Mouse (Mus musculus) left cerebral cortex, adult 11 months (tissue): ENCODE data around the gene Col6a6.
"Not testable (repeated sequence)": the region's sequence is repeated elsewhere in the genome, so short reads cannot be mapped to it uniquely, and the experiment has no call there.

Experiments
- DNase-seq: peaks from one replicate; pipeline ENCODE4 v3.0.0; 2022; ENCODE audit warnings: low spot score

Col6a6 gene

DNA sequence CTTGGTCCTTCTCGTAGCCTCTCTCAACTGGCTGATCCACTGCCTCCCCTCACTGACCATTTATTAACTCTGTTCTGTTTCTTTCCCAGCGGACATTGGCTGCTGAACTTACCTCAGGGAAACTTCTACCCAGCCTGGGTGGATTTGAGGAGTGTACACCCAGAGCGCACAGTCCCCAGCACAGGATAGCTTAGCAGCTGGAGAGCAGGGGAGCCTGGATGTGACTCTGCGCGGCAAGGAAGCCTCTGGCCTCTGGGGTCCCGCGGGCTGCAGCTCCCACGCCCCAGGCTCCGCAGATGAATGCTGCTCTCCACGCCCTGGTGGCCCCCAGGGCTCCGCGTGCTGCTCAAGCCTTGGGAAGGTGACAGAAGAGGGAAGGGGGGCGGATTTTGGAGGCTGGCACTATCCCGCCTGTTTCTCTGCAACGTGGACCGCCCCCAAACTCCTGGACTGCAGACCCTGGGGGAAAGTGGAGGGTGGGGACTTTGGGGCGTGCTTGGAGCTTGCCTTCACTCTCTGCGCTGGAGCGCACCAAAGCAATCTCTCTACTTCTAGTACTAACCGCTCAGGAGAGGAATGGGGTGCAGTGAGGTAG lies at the start of gene Col6a6:
Col6a6 (minus strand) TSS at position 370 of the 595 bp plus-strand sequence.
- DNase-seq: no peak

DNA sequence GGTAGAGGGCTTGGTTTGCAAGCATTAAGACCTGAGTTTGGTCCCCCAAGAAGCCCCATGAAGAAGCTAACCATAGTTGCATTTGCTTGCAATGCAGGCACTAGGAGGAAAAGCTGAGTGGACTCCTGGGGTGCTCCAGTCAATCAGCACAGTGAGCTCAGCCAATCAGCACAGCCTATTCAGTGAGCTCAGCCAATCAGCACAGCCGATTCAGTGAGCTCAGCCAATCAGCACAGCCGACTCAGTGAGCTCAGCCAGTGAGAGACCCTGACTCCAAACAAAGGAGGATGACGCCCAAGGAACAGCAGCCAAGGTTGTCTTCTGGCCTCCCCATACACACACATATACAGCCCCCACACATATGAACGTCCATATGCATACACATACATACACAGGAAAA lies 48.2 kb upstream of the Col6a6 start:
- DNase-seq: no peak

DNA sequence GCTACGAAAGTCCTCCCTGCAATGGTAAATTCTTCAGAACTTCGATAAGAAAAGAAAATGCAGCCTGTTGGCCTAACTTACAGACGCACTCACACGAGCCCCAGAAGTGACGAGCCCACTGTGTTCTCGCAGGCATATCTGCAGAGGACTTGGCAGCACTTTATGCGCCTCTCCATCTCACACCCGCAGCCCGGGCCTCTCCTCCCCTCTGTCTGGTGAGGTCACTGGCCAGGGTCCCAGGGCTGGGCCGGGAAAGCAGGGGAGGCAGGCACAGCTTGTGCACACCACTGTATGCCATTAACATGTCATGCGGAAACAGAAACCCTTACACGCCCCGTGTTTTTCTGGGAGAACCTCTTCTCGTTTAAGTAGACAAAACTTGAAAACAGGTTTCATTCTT lies 43.7 kb upstream of the Col6a6 start:
- no peak for DNase-seq

DNA sequence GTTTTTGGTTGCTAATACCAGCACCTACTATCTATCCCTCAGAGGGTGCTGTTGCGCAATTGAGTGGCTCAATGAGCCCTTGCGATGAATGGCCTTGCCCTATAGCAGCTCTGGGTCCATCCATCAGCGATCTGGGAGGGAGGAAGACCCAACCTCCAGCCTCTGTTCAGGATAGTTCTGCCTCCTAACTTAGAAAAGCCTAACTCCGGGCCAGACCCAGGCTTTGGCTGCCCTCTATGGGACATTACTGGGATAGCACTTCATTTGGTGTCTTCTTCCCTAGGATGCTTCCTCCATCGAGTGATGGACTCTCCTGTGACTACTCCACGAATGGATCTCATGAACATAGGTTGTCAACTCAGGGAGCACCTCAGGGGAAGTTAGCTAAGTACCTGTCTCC lies 29.8 kb upstream of the Col6a6 start:
- peak; percentile 35 for DNase-seq

DNA sequence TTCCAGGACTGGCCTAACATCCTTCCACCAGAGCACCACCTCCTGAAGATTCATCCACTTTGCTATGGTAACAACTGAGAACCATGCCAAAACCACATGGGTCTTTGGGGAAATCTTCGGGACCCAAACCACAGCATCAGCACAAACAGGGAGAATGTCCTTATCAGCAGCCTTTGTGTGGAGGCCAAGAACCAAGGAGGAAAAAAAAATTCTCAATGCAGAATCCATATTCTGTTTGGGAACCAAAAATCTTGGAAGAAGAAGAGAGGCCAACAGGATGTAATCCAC lies 24.8 kb upstream of the Col6a6 start:
- DNase-seq: no peak

DNA sequence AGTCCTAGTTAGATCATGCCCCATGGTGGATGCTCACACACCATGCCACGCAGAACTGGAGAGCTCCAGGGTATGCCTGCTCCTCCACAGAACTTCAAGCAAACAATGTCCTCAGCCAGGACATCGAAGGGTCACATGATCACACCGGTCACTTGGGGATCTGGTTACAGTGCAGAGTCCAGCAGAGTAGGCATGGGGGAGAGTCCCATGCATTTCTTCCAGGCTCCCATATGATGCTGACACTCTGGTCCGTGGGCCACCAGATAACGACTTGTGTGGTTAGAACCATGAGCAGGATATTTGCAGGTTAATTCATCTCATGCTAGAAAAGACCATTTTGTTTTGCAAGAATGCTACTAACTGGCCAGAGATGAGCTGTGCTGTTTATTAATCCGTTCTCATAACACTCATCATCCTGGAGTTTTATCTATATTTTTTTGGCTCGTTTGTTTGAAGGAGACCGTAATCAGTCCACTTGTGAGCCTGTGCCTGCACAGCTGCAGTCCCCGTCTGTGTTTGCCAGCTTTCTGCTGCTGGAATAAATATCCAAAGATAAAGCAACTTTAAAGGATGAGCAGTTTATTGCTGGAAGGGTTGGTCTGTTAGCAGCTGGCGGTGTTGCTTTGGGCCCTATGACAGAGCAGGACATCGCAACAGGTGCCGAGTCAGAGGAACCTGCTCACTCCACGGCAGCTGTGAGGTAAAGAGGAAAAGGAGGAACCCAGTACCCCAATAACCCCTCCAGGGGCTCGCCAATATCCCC lies 24.2 kb upstream of the Col6a6 start:
- no peak for DNase-seq

DNA sequence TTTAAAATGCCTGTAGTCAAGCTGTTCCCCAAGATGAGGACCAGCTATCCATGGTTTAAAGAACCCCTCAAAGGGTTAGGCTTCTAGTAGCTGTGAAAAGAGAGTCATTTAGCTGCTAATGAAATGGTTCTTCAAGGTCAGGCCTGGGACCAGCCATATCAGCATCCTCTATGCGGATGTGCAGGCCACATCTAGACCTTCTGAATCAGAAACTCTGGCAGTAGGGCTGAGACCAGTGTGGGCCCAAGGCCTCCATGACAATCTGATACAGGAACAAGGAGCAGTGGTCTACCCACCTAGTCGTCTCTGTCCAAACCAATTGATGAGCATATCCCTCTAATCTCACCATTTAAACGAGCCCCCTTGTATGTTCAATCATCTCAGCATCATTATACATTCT lies 23.1 kb upstream of the Col6a6 start:
- no peak for DNase-seq

DNA sequence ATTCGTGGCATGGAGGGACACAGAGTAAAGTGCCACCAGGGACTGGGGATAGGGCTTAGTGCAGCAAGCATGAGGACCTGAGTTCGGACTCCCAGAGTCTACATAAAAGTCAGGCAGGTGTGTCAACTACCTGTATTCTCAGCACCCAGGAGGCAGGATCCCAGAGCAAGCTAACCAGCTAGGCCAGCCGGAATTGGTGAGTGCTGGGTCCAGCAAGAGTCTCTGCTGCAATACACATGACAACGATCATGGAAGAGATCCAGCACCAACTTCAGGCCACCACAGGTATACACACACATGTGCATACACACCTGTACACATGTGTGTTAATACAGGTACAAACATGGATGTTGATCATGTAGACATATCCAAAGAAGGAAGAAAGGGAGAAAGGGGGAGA lies 20.4 kb upstream of the Col6a6 start:
- DNase-seq: no peak

DNA sequence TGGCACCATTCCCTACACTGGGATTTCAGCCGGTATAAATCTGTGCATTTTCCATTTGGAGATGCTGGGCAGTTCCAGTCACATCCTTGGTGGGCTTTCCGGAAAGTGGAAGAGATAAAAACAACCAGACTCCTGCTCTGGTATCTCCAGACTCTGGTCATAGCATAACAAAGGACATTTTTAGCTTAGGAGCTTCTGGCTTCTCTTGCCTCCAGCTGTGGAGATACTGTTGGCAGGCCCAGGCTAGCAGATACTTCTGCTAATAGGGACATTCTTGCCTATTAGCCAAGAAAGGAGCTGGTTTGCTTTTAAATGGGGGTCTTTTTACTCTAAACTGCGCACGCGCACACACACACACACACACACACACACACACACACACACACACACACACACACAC lies 19.3 kb upstream of the Col6a6 start:
- no peak for DNase-seq

DNA sequence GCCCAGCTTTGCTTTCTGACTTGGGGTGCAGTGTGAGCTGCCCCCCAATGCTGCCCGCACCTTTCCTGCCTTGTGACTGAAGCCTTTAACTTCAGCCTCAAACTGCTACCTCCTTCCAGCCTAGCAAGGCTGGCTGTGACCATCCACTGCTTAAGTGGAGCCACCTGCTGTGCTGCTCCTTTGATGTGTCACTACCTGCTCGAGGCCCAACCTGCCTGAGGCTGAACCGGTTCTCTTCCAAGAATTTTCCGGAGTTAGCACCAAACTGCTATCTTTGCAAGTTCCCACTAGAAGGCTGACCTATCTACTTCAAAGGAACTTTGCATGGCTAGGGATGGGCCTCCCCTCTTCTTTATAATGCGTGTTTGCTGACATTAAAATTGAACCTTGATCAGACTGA lies 13.4 kb upstream of the Col6a6 start:
- not testable (repeated sequence) for DNase-seq

DNA sequence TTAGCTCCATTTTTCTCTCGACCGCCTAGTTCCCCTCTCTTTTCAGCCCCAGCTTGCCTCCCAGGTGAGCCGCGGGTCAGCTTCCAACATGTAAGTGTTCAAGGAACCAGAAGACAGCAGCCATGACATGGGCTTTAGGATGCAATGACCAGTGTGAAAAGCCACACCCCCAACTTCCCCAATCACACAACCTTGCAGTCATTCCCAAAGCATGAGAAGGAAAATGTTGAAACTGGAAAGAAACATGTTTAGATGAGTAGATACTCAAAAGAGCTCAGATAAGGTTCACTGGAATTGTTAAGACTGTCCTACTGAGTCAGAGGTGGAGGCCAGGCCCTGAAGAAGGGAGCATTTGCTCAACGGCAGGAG lies 11.2 kb upstream of the Col6a6 start:
- DNase-seq: no peak

DNA sequence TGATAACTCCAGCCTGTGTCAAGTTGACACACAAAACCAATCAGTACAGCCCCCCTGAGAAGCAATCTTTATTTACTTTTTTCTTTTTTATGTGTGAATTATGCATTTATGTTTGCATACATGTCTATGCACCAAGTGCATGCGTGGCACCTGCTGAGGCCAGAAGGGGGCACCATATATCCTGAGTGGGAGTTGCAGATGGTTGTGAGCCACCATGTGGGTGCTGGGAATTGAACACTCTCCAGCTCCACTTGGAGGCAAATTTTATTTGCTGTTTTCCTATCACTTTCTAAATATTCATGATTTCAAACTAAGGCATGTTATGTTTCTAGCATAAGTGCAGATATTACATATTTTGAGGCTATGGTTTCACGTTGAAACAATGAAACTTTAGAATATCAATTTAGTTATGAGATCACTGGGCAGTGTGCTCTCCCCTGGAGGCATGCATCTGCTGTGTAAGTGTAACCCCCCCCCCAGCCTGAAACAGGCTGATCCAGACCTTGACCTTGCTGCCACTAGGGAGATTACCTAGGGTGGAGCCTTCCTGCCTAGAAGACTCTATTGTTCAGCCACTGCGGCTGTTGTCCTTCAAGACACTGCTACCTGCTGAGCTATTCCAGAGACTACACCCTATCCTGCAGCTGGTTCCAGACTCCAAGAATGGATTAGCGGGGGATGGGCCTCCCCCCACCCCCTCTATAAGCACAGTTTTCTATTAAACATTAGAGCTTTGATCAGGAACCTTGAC lies 10.6 kb upstream of the Col6a6 start:
- DNase-seq: no peak

DNA sequence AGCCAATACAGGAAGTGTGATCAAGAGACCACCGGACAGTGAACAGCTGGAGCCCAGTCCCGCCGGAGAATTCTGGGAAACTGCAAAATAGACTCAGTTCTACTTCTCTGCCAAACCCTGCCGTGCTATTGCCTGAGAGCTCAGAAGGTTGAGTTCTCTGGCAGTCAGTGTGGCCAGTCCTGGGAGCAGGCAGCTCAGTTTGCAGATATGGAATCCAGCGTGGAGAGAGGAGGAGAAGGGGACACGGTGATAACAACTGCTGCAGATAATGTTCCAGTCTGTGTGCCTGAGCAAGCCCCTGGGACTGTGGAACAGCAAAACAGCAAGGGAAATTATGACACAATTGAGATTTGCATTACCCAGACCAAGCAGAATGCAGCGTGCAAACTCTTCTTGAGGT lies 7.6 kb upstream of the Col6a6 start:
- no peak for DNase-seq

DNA sequence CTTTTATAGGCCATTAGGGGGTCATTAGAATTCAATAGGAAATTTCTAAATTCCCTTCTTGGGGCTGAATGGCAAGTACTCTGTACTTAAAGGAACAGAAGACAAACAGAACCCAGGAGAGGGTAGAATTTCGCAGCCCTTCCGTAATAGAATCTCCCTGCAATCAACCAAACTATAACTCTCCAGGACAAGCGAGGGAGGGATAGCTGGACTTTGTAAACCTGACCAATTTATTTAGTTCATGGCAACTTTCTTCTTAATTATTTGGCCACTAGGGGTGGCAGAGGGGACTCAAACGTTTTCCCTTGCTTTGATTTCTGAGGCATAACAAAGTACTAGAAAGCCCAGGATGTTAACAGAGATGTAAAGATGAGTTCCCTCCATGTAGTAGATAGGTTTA lies 6.8 kb upstream of the Col6a6 start:
- no peak for DNase-seq

DNA sequence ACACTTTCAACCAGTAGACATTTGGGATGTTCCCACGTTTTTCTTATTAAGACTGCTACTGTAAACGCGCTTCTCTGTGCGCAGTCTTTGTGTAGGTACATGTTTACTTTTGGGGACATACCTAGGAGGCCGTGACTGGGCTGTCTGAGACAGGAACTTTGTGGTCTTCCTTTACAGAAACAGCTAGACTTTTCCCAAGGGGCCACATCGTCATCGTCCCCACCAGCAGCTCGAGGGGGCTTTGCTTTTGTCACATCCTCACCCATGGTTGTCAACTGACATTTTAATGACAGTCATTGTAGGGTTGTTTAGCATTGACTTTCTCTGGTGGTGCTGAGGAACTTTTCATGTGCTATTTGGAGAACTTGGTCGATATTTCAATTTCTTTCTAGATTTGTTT lies 3.3 kb upstream of the Col6a6 start:
- no peak for DNase-seq

DNA sequence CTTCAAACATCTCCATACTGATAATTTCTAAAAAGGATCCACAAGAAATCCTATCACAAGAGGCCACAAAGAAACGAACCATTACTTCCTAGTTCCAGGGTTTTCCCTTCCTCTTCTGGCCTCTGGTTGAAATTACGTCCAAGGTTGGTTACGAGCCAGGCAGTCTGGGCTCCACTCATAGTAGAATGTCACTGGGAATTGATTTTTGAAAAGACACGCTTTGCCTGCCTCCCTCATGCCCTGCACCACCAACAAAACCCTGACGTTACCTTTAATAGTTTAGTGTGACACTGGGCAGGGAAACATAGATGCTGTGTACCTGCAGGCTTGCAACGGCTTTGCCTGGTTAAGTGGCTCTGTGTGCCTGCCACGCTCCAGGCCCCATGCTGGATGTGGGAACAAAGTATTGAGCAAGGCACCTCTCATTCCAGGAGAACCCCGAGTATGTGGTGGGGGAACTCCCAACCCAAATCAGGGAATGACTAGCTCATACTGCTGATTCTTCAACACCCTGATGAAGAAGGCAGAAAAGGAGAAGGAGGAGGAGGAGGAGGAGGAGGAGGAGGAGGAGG lies 798 bp downstream of the Col6a6 start:
- no peak for DNase-seq

DNA sequence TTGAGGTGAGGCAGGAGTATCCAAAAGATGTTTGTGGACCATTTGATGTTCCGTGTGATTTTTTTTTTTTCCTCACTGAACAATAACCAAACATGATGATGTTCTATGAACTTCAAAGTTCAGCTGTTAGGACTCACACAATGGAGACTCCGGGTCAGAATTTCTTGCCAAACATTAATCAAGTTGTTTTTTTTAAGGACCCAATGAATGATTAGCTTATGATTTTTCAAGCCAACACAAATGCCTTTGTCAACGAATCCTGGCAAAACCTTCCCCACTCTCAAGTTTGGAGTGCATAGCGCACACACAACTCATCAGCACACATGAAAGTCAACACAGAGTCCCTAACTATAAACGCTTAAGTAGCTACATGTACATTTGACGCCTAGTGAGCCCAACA lies 7.2 kb downstream of the Col6a6 start:
- DNase-seq: no peak

DNA sequence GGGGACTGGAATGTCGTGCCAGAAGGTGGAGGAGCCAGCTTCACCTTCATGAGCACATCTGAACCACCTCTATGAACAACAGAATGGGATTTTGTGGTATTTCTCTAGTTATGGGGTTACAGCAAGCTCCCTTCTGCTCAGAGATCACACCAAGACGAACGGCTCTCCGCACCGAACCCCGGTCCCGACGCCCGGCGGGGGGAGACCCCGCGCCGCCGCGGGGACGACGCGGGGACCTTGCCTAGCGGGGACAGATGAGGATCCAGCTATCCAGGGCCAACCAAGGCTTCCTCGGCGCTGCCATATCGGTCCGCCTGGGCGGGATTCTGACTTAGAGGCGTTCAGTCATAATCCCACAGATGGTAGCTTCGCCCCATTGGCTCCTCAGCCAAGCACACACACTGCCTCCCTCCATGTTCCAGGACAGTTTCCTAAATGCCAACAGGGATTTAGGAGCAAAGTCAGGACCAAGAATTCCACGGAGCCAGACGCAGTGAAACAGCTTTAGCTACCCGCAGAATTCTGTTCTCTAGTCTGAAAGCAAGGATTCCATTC lies 8.7 kb downstream of the Col6a6 start:
- no peak for DNase-seq

DNA sequence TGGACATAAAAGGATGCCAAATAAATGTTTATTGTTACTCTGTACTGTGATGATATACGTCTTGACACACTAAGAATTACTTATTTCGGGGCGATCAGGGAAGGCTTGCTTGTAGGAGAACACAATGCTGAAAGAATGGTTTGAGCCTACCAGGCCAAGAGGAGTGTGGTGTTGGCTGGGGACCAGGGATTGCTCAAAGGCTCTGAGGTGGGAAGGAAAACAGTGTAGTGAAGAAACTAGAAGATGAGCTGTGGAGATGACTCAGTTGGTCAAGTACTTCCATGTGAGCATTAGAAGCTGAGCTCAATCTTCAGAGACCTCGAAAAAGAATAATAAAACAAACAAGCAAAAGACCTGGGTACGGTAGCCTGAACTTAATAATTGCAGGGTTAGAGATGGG lies 13.5 kb downstream of the Col6a6 start:
- no peak for DNase-seq

DNA sequence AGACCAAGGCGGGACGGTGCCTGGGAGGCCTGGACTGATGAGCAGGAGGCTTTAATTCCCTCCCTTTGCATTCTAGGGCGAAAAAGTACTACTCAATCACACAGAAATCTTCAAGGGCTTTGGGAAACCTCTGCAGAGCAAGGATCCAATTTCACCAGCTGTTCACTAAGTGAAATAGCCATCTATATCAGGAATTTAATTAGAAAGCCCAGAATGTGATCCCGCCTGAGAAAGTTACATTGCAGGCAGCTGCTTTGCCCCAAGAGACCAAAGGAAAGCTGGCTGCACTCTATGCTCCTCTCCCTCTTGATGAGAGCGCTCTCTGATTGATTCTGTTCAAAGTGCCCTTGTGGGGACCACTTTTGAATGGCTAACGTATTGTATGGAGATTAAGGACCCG lies 16.5 kb downstream of the Col6a6 start:
- DNase-seq: no peak

DNA sequence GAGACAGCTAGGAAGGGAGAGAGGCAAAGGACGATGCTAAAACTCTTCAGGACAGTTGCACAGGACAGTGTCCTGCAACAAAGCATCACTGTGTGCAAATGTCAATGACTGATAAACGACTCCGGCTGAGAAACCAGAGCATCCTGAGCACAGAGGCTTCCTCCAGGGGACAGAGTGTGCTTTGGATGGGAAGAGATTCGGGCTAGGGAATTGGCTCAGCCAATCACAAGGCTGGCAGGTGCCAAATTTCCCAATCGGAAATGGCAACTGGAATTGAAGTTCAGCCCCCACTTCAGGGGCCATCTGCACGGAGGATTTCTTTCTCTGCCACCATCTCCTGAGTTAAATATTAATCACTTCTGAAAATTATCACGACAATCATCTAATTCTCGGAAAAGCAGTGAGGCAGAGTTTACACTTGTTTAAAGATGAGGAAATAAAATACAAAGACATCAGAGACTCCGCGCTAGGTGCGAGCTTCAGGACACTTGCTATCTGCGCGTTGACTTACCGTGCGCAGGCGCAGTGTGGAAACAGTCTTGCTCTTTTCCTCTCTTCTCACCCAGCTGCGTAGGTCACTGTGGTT lies 18.9 kb downstream of the Col6a6 start:
- DNase-seq: no peak

DNA sequence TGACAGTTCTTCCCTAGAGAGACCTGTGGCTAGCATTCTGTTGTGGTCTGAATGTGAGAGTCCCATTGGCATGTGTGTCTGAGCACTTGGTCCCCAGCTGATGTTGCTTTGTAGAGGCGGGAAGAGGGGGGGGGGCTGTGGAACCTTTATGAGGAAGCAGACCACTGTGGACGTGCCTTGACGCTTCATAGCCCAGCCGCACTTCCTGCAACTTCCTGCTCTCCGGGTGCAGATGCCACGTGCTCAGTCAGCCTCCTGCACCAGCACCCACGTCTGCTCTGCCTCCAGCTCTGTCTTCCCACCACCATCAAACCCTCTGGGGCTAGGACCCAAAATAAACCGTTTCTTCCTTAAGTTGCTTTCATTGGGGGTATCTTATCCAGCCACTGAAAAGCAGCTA lies 24.5 kb downstream of the Col6a6 start:
- DNase-seq: no peak

DNA sequence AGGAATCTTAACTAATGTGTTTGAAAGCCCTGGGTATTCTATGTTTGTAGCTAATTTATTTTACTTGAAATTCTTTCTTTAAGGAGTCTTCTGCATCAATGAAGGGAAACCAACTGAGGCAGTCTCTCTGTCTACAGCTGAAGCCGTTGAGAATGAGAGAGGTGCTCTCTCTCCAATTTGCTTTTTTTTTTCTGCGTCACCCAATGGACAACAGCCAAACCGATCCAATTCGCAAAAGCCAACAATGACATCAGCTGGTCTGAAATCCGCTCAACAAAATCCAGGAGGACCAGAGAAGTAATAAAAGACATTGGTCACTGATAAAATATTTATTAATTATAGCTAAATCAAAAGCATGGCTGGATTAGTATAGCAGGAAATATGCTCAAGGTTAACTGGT lies 26.5 kb downstream of the Col6a6 start:
- no peak for DNase-seq
